8 mouse cellular contexts compared by ENCODE assay signal in the genomic region with DNA sequence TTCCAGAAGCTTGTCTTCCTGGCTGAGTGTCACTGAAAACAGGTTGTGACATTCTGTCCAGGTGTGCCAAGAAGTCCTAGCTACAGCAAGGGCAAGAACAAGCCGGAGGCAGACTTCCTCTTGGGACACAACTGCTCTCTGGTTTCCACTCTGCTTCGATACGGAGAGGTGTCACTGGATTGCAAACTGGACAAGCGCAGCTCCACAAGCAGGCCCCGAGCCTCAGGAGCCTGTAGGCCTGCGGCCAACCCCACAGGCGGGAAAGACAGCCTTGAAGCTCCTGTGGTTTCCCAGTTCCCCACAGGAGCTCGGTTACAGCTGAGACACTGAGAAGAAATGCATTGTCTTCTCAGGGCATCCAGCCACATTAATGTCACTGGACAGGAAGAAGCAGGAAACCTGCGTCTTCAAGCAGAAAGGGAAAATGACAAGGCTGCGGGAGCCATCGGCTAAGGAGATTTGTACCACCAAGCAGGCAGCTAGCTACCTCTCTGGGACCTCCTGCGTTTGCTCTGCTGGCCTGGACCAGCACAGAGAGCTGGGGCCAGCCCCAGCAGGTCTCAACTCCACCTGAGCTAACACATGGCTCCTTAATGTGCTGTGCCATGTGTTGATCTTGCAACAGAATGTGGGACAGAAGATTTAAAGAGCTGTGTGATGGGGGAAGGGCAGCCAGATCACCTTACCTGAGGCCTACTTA. TPM values are rescaled to one million over a fixed set of nuclear protein-coding genes. Genes with fewer than 3 reads are reported as not detected.
DNase-seq lines count a peak whose midpoint lies in the region; ATAC-seq and TF ChIP-seq lines count a peak whose summit lies in the region.

No protein-coding gene starts in this region.

- peaks cover 17% of the 10 kb centered on the region; the same call in 1 of the 2 replicates for H3K79me2 ChIP-seq in liver, adult 2 months (ENCODE audit: control insufficient read depth, insufficient read depth, low read length)

- H3K27ac ChIP-seq in embryonic facial prominence, embryonic 13.5 days = peak overlapping the region; percentile 98
- H3K27ac ChIP-seq in hindbrain, embryonic 13.5 days = peak overlapping the region; percentile 60
- peak overlapping the region; percentile 18 for H3K27ac ChIP-seq in liver, adult 2 months (replicated peaks; ENCODE audit: insufficient read depth, low read depth, low read length)

- H3K9ac ChIP-seq in embryonic facial prominence, embryonic 13.5 days = peak overlapping the region; percentile 96
- peak overlapping the region; percentile 90 for H3K9ac ChIP-seq in hindbrain, embryonic 13.5 days
- H3K9ac ChIP-seq in liver, adult 2 months (ENCODE audit: low read depth, low read length) = no peak overlapping the region

- peak overlapping the region; percentile 81 for H3K4me3 ChIP-seq in embryonic facial prominence, embryonic 13.5 days
- peak overlapping the region; percentile 74 for H3K4me3 ChIP-seq in hindbrain, embryonic 13.5 days
- 0 out of 2 replicates have a peak overlapping the region, but pooled peaks have one; percentile 23 for H3K4me3 ChIP-seq in liver, adult 2 months (ENCODE audit: insufficient read depth, low read depth, low read length)

- no peaks in the 10 kb centered on the region for H3K36me3 ChIP-seq in embryonic facial prominence, embryonic 13.5 days
- H3K36me3 ChIP-seq in hindbrain, embryonic 13.5 days = no peaks in the 10 kb centered on the region
- no peaks in the 10 kb centered on the region for H3K36me3 ChIP-seq in liver, adult 2 months (ENCODE audit: control insufficient read depth, insufficient read depth, low read length)

- H3K9me3 ChIP-seq in embryonic facial prominence, embryonic 13.5 days = no peaks in the 10 kb centered on the region
- no peaks in the 10 kb centered on the region for H3K9me3 ChIP-seq in hindbrain, embryonic 13.5 days

- no peaks in the 10 kb centered on the region for H3K27me3 ChIP-seq in embryonic facial prominence, embryonic 13.5 days
- H3K27me3 ChIP-seq in hindbrain, embryonic 13.5 days = no peaks in the 10 kb centered on the region
- no peaks in the 10 kb centered on the region for H3K27me3 ChIP-seq in liver, adult 2 months (ENCODE audit: control insufficient read depth, insufficient read depth, low read length)

- H3K4me1 ChIP-seq in embryonic facial prominence, embryonic 13.5 days = peaks cover 62% of the 10 kb centered on the region
- peaks cover 43% of the 10 kb centered on the region for H3K4me1 ChIP-seq in hindbrain, embryonic 13.5 days (replicated peaks)
- peaks cover 20% of the 10 kb centered on the region for H3K4me1 ChIP-seq in liver, adult 2 months (ENCODE audit: control insufficient read depth, insufficient read depth, low read length)

- no peak for TF ChIP-seq CTCF in liver, adult 2 months (IDR thresholded peaks at IDR 0.05; ENCODE audit: low read depth, low read length)

- no peak for ATAC-seq in embryonic facial prominence, embryonic 13.5 days (ENCODE audit: insufficient number of reproducible peaks, insufficient read depth, low FRiP score, low TSS enrichment, low read depth)
- no peak for ATAC-seq in hindbrain, embryonic 13.5 days (ENCODE audit: low FRiP score)

- peak; percentile 46 to 56 for DNase-seq in urinary bladder, adult 18-20 months (ENCODE audit: low spot score in 2 of 2)
- DNase-seq in urinary bladder, adult 2 months (ENCODE audit: low spot score) = no peak
- peak; percentile 85 for DNase-seq in liver, adult 2 months (ENCODE audit: extremely low read depth, low read depth, low spot score)
- DNase-seq in neural tube, embryonic 10.5 days (ENCODE audit: extremely low spot score, low spot score) = peak; percentile 34
- DNase-seq in B cell, adult 2 months = no peak
- DNase-seq in ovary, postnatal 10 days (ENCODE audit: low spot score) = no peak

- peak overlapping the region; percentile 79 for H3K4me2 ChIP-seq in embryonic facial prominence, embryonic 13.5 days
- peak overlapping the region; percentile 86 for H3K4me2 ChIP-seq in hindbrain, embryonic 13.5 days

- WGBS in embryonic facial prominence, embryonic 13.5 days = 20% methylated on average over 12 of the region's 12 CpGs
- WGBS in hindbrain, embryonic 13.5 days = 39% methylated on average over 12 of the region's 12 CpGs
- WGBS in liver, adult 2 months = 23% methylated on average over 12 of the region's 12 CpGs

- no peak for TF ChIP-seq POLR2A in liver, adult 2 months (IDR thresholded peaks at IDR 0.05; ENCODE audit: extremely low read depth, insufficient read depth, low read length)

RNA-seq across cellular contexts. Expression of gene Usp46, which starts 1.7 kb away (rescaled TPM):
- polyA plus RNA-seq in urinary bladder, adult 2 months (2012; rRNA removed) = 19.9 and 20.2 TPM in 2 replicates
- 36.5 and 38.6 TPM in 2 replicates for polyA plus RNA-seq in embryonic facial prominence, embryonic 13.5 days (2015; fragmentation: Nextera tagmentation; extraction: Ambion mirVana)
- polyA plus RNA-seq in hindbrain, embryonic 13.5 days (2015; fragmentation: Nextera tagmentation; extraction: Ambion mirVana) = 30.4 and 33.0 TPM in 2 replicates
- total RNA-seq in liver, adult 2 months (2014; rRNA removed) = 5.4 and 5.8 TPM in 2 replicates
- 3.0 and 3.8 TPM in 2 replicates for polyA plus RNA-seq in liver, adult 2 months (2012; rRNA removed)

Comparison
In these comparisons a context has a peak if more than half of its experiments do, and no peak if none do; other contexts are left out.
1. DNase-seq: peak in urinary bladder, adult 18-20 months (2 of 2), liver, adult 2 months (single experiment) and neural tube, embryonic 10.5 days (single experiment); none in urinary bladder, adult 2 months (single experiment), B cell, adult 2 months (0 of 2) and ovary, postnatal 10 days (single experiment).
2. H3K27ac ChIP-seq: peak in every context shown above with its lines; median percentile 98 in embryonic facial prominence, embryonic 13.5 days; 60 in hindbrain, embryonic 13.5 days; 18 in liver, adult 2 months.
3. H3K4me3 ChIP-seq: peak in every context shown above with its lines; median percentile 81 in embryonic facial prominence, embryonic 13.5 days; 74 in hindbrain, embryonic 13.5 days; 23 in liver, adult 2 months.